Mouse (Mus musculus) megakaryocyte-erythroid progenitor cell, adult 5-6 weeks (primary cell): Measurements from ENCODE around the gene Fam163b. TPM values are rescaled to one million over a fixed set of nuclear protein-coding genes. Genes with fewer than 3 reads are reported as not detected.

Experiments used
- ATAC-seq: replicated peaks from 2 replicates; pipeline ENCODE4 v1.8.0; 2016; ENCODE audit warnings: mild to moderate bottlenecking, inconsistent platforms; ENCODE audit not compliant: severe bottlenecking, poor library complexity, low FRiP score, low TSS enrichment
- total RNA-seq, 2 experiments: library from RNA; stranded (forward) in 1 of 2; stranded (reverse) in 1 of 2; fragments of 200-1000, 215-1000 nt in 1 of 2; fragments of >200 nt in 1 of 2; fragmentation: Nextera tagmentation in 1 of 2; gene quantifications; 2 replicates each; pipeline ENCODE4 v1.2.3; 2014 to 2017

Fam163b gene
- total RNA-seq, 2 experiments from 2014 or later: not detected

DNA sequence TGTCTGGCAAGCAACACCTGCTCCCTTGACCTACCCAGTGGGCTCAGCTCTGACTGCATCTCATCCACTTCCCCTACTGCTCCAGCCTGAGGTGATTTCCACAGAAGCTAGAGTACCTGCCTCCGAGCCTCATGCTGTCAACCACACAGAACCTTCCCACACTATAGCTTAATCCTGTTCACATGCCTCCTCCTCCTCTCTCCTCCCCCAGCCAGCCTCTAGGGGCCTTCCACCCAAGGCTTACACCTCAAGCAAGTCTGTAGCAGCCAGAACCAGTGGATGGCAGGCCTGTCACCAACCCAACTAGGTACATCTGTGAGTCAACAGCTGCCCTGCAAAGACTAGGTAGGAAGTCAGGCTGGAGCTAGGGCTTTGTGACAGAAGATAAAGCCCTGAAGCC, 5.5 kb downstream of the Fam163b start:
- ATAC-seq: no peak

- ATAC-seq: no peak
These were observed 6.0 kb downstream of the Fam163b start for GRCm38 (mm10) chr2:27136336-27136735.

DNA sequence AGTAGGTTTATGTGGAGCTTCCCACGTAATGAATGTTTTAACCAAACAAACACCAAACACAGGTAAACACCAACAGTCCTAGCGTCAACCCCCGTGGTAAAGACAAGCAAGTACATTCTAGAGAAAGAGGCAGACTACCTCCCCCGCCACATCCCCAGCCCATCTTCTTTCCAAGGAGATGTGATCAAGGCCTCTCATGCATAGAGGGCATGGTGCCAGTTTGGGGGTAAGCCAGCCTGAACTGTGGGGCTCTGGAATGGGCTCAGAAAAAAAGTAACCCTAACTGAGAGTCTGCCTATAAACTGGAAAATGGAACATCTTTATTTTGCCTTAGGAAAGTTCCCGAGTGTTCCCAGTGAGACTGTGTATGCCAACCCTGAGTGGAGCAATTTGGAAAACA, 6.4 kb downstream of the Fam163b start:
- no peak for ATAC-seq

GRCm38 (mm10) chr2:27128990-27129389, 13.3 kb downstream of the Fam163b start:
- no peak for ATAC-seq

GRCm38 (mm10) chr2:27126496-27126895, 15.8 kb downstream of the Fam163b start:
- ATAC-seq: no peak

GRCm38 (mm10) chr2:27125979-27126378, 16.3 kb downstream of the Fam163b start:
- no peak for ATAC-seq

DNA sequence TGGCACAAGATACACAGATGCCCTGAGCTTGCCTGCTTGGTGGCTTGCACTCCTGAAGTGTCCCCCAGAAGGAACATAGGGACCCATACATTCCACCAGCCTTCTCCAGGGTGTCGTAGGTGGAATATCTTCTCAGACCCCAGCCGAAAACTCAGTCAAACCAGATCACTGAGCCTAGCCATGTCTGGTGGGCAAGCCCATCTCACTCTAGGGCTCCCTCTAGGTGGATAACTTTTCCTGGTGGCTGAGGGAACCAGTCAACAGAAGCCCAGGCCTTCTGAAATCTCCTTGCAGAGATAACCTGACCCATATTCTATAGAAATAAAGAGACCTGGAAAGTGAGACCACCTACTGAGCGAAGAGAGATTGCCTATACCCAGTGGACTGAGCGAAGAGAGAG, 19.2 kb downstream of the Fam163b start:
- ATAC-seq: no peak

GRCm38 (mm10) chr2:27122578-27122977, 19.7 kb downstream of the Fam163b start:
- no peak for ATAC-seq

DNA sequence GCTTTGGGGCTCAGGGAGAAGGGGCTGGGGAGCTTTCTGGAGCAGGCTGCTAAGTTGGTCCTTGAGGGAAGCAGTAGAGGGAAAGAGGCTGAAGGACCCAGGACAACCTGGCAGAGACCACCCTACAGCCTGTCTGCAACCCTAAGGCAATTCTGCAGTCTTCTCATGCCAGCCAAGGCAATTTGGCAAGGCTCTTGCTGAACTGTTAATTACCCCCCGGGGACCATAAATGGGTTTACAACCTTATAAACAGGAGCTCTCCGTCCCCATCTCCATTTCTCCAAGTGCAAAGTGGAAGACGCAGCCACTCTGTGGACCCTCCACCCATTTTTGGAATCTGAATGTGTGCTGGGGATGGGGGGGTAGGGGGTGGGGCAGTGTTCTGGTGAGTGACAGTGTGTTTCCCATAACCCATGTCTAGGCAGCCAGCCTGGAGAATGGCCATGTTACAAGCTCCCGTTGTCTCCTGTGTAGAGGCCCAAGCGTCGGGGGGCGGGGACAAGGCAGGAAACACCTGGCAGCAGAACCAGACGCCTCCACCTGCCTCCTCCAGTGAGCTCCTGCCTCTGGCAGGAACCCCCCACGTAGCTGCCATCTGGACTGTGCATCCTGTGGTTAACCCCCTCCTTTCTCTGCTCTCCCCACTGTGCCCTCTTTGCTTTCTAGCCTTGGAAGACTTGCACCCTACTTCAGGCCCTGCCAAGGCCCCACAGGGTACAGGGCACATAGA, 20.5 kb downstream of the Fam163b start:
- no peak for ATAC-seq

- no peak for ATAC-seq
These were observed 22.1 kb downstream of the Fam163b start for GRCm38 (mm10) chr2:27120241-27120641.

DNA sequence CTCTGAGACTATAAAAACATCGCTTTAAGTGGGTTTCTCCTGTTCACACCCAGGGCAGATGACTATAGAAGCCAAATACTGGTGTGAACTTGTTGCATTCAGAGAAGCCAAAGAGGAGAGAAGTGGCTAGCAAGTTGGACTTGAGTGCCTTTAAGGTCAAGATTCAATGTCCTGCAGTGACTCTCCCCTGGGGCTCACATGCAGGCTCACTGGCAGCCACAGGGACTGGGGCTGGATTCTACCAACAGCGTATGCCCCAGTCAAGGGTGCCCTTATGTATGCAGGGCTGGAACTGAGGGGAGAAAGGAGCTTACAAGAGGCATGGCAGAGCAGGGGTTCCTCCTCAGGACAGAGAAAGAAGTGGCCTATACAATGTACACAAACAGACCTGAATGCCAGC, 22.5 kb downstream of the Fam163b start:
- no peak for ATAC-seq

DNA sequence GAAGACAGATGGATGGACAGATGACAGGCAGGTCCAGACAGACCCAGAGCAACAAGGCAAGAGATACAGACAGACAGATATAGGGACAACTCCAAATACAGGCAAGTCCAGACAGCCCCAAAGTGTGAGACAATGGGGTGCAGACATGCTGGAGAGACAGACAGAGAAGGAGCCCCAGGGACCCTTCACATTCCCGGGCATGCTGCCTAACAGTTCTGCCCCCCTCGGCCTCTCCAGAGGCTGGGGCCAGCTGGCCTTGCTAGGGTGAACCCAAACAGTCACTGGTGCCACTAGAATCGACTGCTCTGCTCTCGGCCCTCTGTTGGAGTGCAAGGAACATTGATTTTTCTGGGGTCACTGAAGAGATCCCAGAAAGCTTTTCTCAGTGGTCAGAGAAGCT, 23.8 kb downstream of the Fam163b start:
- ATAC-seq: no peak

DNA sequence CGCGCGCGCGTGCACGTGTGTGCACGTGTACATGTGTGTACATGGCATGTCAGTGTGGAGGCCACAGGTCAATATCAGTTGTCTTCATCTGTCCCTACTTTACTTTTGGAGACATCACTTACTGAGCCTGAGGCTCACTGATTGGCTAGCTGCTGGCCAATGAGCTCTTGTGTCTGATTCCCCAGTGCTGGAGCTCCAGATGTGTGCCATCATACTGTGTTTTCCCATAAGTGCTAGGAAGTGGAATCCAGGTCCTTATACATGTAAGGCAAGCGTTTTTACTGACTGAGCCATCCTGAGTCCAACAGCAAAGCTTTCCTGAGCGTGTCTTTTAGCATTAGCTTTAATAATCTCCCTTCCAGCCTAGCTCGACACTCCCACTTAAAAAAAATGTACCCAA, 28.1 kb downstream of the Fam163b start:
- no peak for ATAC-seq

GRCm38 (mm10) chr2:27112585-27112984, 29.7 kb downstream of the Fam163b start:
- no peak for ATAC-seq

DNA sequence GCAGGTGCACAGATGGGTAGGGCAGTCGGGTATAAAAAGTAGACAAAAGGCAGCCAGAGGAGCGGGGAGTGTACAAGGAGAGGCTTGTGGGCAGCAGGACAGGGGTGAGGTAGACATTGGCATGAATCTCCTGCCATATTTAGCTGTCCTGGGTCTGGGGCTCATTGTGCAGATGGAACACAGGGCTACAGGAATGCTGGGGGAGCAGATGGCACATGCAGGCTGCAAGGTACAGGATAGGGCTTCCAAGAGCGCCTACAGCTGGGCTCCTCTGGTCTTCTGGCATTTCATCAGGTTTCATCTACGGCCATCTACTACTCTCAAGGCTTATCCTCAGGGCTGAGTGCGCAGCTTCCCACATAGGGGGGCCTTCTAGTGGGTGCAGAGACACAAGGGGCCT, 33.2 kb downstream of the Fam163b start:
- ATAC-seq: no peak

- ATAC-seq: no peak
These were observed 34.1 kb downstream of the Fam163b start for GRCm38 (mm10) chr2:27108144-27108543.

- no peak for ATAC-seq
These were observed 35.5 kb downstream of the Fam163b start for GRCm38 (mm10) chr2:27106816-27107215.

GRCm38 (mm10) chr2:27103554-27103953, 38.7 kb downstream of the Fam163b start:
- no peak for ATAC-seq

DNA sequence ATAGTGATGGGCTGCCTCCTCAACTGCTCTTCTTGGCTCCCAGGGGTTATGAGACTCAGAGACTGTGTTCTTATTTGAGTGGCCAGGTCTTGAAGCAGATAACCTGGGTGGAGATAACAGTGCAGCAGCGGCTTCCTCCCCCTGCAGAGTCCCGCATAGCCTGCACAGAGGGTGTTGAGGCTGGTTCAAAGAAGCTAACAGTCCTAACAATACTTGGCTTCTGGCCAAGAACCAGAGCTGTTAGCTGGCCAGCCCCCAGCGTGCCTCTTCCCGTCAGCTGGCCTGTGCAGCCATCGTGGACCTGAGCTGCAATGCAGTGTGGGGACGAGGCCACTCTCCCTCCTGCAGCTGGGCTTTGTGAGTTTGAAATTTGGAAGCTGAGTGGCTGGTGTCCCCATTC, 44.5 kb downstream of the Fam163b start:
- ATAC-seq: no peak

DNA sequence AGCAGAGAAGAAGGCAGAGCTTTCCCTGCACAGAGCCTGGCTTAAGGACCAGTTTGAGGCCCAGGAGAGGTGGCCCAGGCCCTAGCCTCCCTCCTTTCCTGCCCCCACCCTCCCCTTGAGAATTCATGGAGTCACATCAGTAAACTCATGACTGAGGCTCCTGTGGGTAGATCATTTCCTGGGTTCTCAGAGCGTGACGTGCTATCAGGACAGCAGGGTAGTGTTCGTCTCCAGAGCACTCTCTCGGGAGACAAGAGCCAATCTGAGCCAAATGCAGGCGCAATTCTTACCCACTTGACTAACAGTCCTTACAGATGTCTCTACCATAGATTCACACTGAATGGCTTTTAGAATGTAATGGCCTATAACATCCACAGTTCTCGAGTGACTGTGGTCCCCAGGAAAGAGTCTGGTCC, 45.0 kb downstream of the Fam163b start:
- ATAC-seq: no peak

DNA sequence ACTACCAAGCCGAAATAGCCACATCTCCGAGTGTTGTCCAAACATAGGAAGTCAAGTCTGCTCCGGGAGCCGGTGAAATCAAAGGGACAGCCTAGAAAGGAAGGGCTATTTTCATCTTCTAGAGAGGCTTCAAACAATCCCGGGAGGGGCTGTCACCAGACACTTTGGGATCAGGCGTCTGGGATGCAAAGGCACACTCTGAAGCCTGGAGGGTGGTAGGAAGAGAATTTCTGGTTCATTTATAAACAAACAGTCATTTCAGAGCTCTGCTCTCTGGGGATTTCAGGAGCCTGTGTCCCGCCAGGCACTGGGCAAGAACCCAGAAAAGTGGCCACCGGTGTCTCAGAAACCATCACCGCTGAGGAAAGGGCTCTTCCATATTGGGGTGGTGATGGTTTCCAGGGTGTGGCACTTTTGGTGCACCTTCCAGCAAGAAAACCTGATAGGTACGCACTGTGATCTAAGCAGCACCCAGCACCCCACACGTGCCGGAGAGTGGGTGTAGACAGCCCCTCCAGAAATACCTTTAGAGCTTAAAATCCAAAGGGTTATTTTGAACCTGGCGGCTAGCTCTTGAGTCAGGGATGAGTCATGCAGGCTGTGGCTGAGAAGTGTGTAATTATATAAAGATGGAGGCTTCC, 45.8 kb downstream of the Fam163b start:
- no peak for ATAC-seq
